Mouse (Mus musculus) heart, embryonic 16.5 days (tissue): Measurements from ENCODE around the gene Gm11562. TPM values are rescaled to one million over a fixed set of nuclear protein-coding genes. Genes with fewer than 3 reads are reported as not detected.
"Not testable (repeated sequence)": the region's sequence is repeated elsewhere in the genome, so short reads cannot be mapped to it uniquely, and the experiment has no call there.

Experiments
- ATAC-seq: fragments of 200-750 bp; cut with Nextera tagmentation; replicated peaks from 2 replicates; pipeline ENCODE4 v1.8.0; 2017; ENCODE audit warnings: moderate number of reproducible peaks; ENCODE audit not compliant: insufficient read depth, low FRiP score; ENCODE audit errors: extremely low read depth
- H3K27ac ChIP-seq: fragments of 300-500 bp; sonication (generic); 2 replicates; pipeline ENCODE4 v1.5.1; 2014; ENCODE audit warnings: mild to moderate bottlenecking, low read length, control low read depth, moderate library complexity
- H3K27me3 ChIP-seq: fragments of 300-500 bp; sonication (generic); 2 replicates; pipeline ENCODE4 v1.6.1; 2014; ENCODE audit warnings: low read length, mixed read lengths; ENCODE audit not compliant: control insufficient read depth, insufficient read depth
- H3K36me3 ChIP-seq: fragments of 300-500 bp; sonication (generic); 2 replicates; pipeline ENCODE4 v1.6.1; 2014; ENCODE audit not compliant: control insufficient read depth, insufficient read depth
- H3K4me1 ChIP-seq: fragments of 300-500 bp; sonication (generic); 2 replicates; pipeline ENCODE4 v1.6.1; 2014; ENCODE audit warnings: low read length, mixed read lengths; ENCODE audit not compliant: control insufficient read depth, insufficient read depth
- H3K4me2 ChIP-seq: fragments of 300-500 bp; sonication (generic); 2 replicates; pipeline ENCODE4 v1.6.1; 2014; ENCODE audit warnings: low read depth, mild to moderate bottlenecking, control low read depth, low read length
- H3K4me3 ChIP-seq: fragments of 300-500 bp; sonication (generic); 2 replicates; pipeline ENCODE4 v1.5.1; 2014; ENCODE audit warnings: mild to moderate bottlenecking, control low read depth, low read length
- H3K9ac ChIP-seq: fragments of 300-500 bp; sonication (generic); 2 replicates; pipeline ENCODE4 v1.6.1; 2014; ENCODE audit warnings: low read length, control low read depth
- H3K9me3 ChIP-seq: fragments of 300-500 bp; sonication (generic); replicated peaks from 2 replicates; pipeline ENCODE4 v1.6.1; 2016; ENCODE audit warnings: low read length; ENCODE audit not compliant: control insufficient read depth
- WGBS: fragments of 180-500 bp; shearing (Covaris S2); extraction: QIAGEN DNeasy Blood & Tissue Kit; methylation state at CpG from one replicate; pipeline ENCODE4 v1.1.7; 2014; 5-methylcytosine and 5-hydroxymethylcytosine counted together
- polyA plus RNA-seq: library from polyadenylated mRNA; unstranded; fragments of >200 nt; fragmentation: Nextera tagmentation; extraction: Ambion mirVana; gene quantifications from 2 replicates; pipeline ENCODE4 v1.2.1, GENCODE M21; 2015

Gm11562 gene
- polyA plus RNA-seq, 1 experiment from 2014 or later, result not detected

DNA sequence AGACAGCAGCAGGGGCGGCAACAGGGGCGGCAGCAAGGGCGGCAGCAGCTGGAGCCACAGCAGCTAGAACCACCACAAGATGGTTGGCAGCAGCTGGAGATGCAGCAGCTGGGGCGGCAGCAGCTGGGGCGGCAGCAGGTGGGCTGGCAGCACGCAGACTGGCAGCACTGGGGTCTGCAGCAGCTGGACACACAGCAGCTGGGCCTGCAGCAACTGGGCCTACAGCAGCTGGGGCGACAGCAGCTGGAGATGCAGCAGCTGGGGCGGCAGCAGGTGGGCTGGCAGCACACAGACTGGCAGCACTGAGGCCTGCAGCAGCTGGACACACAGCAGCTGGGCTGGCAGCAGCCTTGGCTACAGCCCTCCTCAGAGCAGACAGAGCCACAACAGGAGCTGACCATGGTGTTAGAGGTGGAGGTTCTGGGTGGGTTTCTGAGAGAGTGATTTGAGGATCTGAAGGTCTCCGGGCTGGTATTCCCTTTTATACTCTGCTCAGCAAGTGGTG is 23.5 kb upstream of the Gm11562 start, which contains the start of gene Krtap4-7:
Krtap4-7 (minus strand) TSS at position 455 of the 505 bp plus-strand sequence.
- H3K36me3 ChIP-seq, ATAC-seq, H3K9ac ChIP-seq, H3K4me1 ChIP-seq, H3K4me2 ChIP-seq, H3K4me3 ChIP-seq, H3K9me3 ChIP-seq, H3K27me3 ChIP-seq, H3K27ac ChIP-seq: not testable (repeated sequence)
- WGBS, result 81% methylated on average over 9 of the region's 9 CpGs

DNA sequence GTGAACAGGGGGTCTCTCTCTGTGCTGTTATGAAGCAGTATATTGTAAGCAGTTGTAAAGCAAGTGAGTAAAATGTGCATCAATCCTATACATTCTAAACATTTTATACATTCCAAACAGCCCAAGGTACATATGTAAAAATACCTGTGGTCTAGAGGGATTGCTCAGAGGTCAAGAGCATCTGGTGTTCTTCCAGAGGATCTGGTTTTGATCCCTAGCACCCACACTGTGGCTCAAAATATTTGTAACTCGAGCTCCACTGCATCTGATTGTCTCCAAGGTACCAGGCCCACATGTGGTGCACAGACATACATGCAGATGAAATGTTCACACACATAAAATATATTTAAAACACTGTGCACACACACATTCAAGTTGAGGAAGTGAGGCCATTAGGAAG is 20.7 kb upstream of the Gm11562 start:
- 14% methylated on average over 1 of the region's 1 CpGs for WGBS

DNA sequence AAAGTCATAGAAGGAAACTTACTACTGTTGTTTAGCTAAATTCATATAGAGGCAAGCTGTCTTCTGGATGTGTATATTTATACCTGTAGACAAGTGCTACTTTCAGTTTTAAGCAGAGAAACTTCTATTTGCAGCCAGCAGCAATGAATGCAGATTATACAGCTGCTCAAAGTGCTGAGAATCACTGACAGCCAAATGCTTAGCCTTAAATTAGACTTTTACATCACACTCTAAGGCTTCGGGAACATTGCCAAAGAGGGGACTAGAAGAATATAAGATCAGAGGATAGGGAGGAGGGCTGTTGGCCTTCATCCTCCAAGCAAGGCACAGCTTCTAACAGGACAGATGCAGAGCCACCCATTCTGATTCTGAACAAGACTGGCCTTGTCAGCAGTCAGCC is 16.9 kb upstream of the Gm11562 start:
- Histone ChIP-seq H3K4me1 (no peaks in the 10 kb centered on the region), H3K36me3 (no peaks in the 10 kb centered on the region), H3K4me2 (no peak overlapping the region), H3K27me3 (no peaks in the 10 kb centered on the region), H3K27ac (no peak overlapping the region), H3K9me3 (no peaks in the 10 kb centered on the region), H3K9ac (no peak overlapping the region), H3K4me3 (no peak overlapping the region)
- no peak for ATAC-seq
- 38% methylated on average over 1 of the region's 1 CpGs for WGBS

More for the DNA sequence above, 20.7 kb upstream of the Gm11562 start:
- Histone ChIP-seq H3K36me3 (no peaks in the 10 kb centered on the region), H3K27ac (no peak overlapping the region), H3K4me3 (no peak overlapping the region), H3K27me3 (no peaks in the 10 kb centered on the region), H3K9me3 (no peaks in the 10 kb centered on the region), H3K4me2 (no peak overlapping the region), H3K4me1 (no peaks in the 10 kb centered on the region), H3K9ac (no peak overlapping the region)
- ATAC-seq, result no peak

DNA sequence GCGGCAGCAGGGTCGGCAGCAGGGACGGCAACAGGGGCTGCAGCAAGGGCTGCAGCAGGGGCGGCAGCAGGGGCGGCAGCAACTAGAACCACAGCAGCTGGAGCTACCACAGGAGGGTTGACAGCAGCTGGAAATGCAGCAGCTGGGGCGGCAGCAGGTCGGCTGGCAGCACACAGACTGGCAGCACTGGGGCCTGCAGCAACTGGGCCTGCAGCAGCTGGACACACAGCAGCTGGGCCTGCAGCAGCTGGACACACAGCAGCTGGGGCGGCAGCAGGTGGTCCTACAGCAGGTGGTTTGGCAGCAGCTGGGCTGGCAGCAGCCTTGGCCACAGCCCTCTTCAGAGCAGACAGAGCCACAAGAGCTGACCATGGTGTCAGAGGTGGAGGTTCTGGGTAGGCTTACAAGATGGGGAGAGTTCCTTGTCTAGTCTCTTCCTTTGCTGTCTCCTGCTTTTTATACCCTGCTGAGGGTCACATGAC is 14.5 kb upstream of the Gm11562 start, which contains the start of gene Krtap4-2:
Krtap4-2 (minus strand) TSS at position 432 of the 482 bp plus-strand sequence.
- H3K27me3 ChIP-seq, result 0 out of 2 replicates have a peak, but pooled peaks cover 3% of the 10 kb centered on the region
- H3K27ac ChIP-seq, result no peak within 1 kb of the TSS
- H3K36me3 ChIP-seq, result no peaks in the 10 kb centered on the region
- 36% methylated on average over 8 of the region's 8 CpGs for WGBS
- no peak within 1 kb of the TSS for H3K4me2 ChIP-seq
- ATAC-seq, result no peak
- H3K9ac ChIP-seq, result no peak within 1 kb of the TSS
- no peaks in the 10 kb centered on the region for H3K9me3 ChIP-seq
- no peaks in the 10 kb centered on the region for H3K4me1 ChIP-seq
- no peak within 1 kb of the TSS for H3K4me3 ChIP-seq

DNA sequence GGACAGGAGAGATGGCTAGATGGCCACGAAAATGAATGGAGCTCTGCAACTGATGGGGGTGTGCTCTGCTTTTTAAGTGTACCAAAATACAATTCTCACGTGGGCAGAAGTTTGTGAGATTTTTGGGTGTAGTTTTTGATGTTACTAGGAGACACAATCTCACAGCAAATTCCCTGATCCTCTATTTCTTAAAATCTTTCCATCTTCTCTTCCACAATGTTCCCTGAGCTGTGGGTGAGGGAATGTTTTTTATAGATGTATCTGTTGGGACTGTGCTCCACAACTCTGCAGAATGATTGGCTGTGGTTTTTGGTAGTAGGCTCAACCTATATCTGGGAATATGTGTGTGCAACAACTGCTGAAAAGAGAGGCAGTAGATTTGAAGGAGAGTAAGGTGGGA is 13.1 kb upstream of the Gm11562 start:
- Histone ChIP-seq H3K9ac (no peak overlapping the region), H3K27me3 (0 out of 2 replicates have a peak, but pooled peaks cover 3% of the 10 kb centered on the region), H3K36me3 (no peaks in the 10 kb centered on the region), H3K4me2 (no peak overlapping the region), H3K4me1 (no peaks in the 10 kb centered on the region), H3K9me3 (no peaks in the 10 kb centered on the region), H3K4me3 (no peak overlapping the region), H3K27ac (no peak overlapping the region)
- no peak for ATAC-seq
- 45% methylated on average over 2 of the region's 2 CpGs for WGBS

DNA sequence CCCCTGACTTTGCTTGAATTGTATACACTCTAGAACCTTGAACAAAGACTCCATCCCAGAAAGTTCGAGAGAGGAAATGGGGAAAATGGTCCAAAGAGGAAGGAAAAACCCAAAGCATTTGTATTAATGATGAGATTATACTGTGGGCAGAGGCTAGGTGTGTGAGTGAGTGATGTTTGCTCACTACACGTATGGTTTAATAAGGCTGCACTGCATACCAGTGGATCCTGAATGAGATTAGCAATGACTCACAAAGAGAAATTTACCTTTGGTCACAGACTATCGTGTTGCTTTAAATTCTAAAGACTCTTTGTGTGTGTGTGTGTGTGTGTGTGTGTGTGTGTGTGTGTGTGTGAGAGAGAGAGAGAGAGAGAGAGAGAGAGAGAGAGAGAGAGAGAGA is 10.7 kb upstream of the Gm11562 start:
- no peaks in the 10 kb centered on the region for H3K4me1 ChIP-seq
- no peak overlapping the region for H3K4me3 ChIP-seq
- H3K9me3 ChIP-seq, result no peaks in the 10 kb centered on the region
- no peak overlapping the region for H3K4me2 ChIP-seq
- 0 out of 2 replicates have a peak, but pooled peaks cover 3% of the 10 kb centered on the region for H3K27me3 ChIP-seq
- H3K9ac ChIP-seq, result no peak overlapping the region
- WGBS, result 67% methylated on average over 3 of the region's 3 CpGs
- no peak for ATAC-seq
- H3K36me3 ChIP-seq, result no peaks in the 10 kb centered on the region
- no peak overlapping the region for H3K27ac ChIP-seq

DNA sequence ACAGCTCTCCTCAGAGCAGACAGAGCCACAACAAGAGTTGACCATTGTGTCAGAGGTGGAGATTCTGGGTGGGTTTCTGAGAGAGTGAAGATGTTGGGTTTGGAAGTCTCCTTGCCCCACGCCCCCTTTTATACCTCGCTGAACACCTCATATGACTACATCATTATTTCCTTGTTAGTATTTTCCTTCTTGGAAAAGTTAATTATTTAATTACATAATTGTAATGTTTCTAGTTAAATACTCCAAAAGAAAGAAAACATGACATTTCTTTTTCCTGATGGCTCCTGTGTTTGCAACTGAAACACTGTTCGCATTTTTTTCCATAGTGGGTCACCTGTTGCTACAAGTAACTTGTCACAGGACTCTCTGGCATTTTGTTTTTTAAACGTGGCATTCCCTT is 7.9 kb upstream of the Gm11562 start, which contains the start of gene Krtap4-1:
Krtap4-1 (minus strand) TSS at position 101 of the 400 bp plus-strand sequence.
- ATAC-seq, result no peak
- Histone ChIP-seq H3K4me1 (no peaks in the 10 kb centered on the region), H3K9me3 (no peaks in the 10 kb centered on the region), H3K27me3 (0 out of 2 replicates have a peak, but pooled peaks cover 3% of the 10 kb centered on the region), H3K4me3 (no peak within 1 kb of the TSS), H3K4me2 (no peak within 1 kb of the TSS), H3K36me3 (no peaks in the 10 kb centered on the region), H3K9ac (no peak within 1 kb of the TSS), H3K27ac (no peak within 1 kb of the TSS)
- 71% methylated on average over 4 of the region's 4 CpGs for WGBS

DNA sequence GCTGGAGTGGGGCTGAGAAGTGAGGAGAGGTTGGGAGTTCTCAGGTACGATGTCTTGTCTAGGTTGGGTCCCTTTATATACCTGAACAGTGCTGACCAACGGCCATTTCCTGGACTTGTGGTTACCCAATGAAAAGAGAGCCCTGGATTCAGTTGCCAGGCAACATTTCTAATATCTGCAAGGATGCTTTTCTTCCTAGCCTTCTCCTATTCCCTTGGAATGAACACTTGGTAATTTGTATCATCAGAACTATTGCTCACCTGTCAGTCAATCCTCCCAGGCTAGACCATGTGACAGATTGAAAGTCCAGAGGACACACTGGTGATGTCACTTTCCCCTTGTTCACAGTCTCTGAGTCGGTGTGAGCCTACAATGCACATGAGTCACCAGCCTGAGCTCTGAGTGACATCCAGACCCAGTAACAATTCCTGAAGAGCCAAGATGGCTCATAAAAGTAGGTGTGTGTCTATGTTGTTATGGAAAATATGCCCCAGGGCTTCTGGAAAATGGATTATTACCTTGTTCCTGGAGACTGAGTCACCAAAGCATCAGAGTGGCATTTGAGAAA is 5.4 kb downstream of the Gm11562 start, which contains the start of gene Krtap2-4:
Krtap2-4 (minus strand) TSS at position 51 of the 568 bp plus-strand sequence.
- 61% methylated on average over 3 of the region's 3 CpGs for WGBS
- Histone ChIP-seq H3K9ac (no peak within 1 kb of the TSS), H3K4me2 (no peak within 1 kb of the TSS), H3K4me3 (no peak within 1 kb of the TSS), H3K9me3 (no peaks in the 10 kb centered on the region), H3K4me1 (no peaks in the 10 kb centered on the region), H3K27me3 (no peaks in the 10 kb centered on the region), H3K27ac (no peak within 1 kb of the TSS), H3K36me3 (no peaks in the 10 kb centered on the region)
- ATAC-seq, result no peak

DNA sequence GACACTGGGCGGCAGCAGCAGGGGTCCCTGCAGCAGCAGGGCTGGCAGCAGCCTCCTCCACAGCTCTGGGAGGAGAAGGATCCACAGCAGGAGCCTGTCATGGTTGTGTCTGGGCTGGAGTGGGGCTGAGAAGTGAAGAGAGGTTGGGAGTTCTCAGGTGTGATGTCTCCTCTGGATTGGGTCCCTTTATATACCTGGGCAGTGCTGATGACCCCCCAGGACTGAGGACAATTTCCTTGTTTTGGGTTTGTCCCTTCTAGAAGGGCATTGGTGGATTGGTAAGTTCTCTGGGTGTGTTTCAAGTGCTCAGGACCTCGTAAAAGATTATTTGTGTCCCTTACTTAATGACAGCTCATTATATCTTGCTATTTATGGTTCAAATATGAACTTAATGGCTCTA is 10.1 kb downstream of the Gm11562 start, which contains the start of gene Gm11937:
Gm11937 (minus strand) TSS at position 101 of the 400 bp plus-strand sequence.
- H3K27ac ChIP-seq, H3K36me3 ChIP-seq, H3K9me3 ChIP-seq, H3K4me3 ChIP-seq, H3K9ac ChIP-seq, ATAC-seq, H3K27me3 ChIP-seq, H3K4me2 ChIP-seq, H3K4me1 ChIP-seq: not testable (repeated sequence)
- 57% methylated on average over 1 of the region's 2 CpGs for WGBS
